Mouse (Mus musculus) cerebellum, adult 9-11 months (tissue): Measurements from ENCODE around the gene Caap1.
A peak's percentile ranks its signal among the peaks of the same experiment; 100 is the strongest.

ENCODE experiments used
- DNase-seq: peaks from one replicate; pipeline ENCODE4 v3.0.0; 2022

Gene Caap1

GRCm38 (mm10) chr4:94556265-94557054 lies at the start of gene Caap1, which contains the start of gene Gm10306:
Gene Caap1, minus strand, starts transcription at chr4:94556796.
Gene Gm10306, plus strand, starts transcription at chr4:94556546.
- DNase-seq, result peak; percentile 91

GRCm38 (mm10) chr4:94605591-94605990 lies 49.0 kb upstream of the Caap1 start:
- DNase-seq, result no peak

GRCm38 (mm10) chr4:94604452-94605019 lies 47.9 kb upstream of the Caap1 start:
- no peak for DNase-seq

- peak; percentile 90 for DNase-seq
Measured at GRCm38 (mm10) chr4:94603031-94603629, 46.5 kb upstream of the Caap1 start, which contains the start of gene Plaa. Gene Plaa, minus strand, starts transcription at chr4:94603244.

- no peak for DNase-seq
Measured at GRCm38 (mm10) chr4:94602496-94603030, 46.0 kb upstream of the Caap1 start.

- peak; percentile 12 for DNase-seq
Measured at GRCm38 (mm10) chr4:94601395-94601794, 44.8 kb upstream of the Caap1 start.

GRCm38 (mm10) chr4:94592709-94593108 lies 36.1 kb upstream of the Caap1 start:
- DNase-seq, result no peak

- DNase-seq, result no peak
Measured at GRCm38 (mm10) chr4:94591765-94592381, 35.3 kb upstream of the Caap1 start.

- no peak for DNase-seq
Measured at GRCm38 (mm10) chr4:94572677-94573076, 16.1 kb upstream of the Caap1 start.

GRCm38 (mm10) chr4:94564297-94564696 lies 7.7 kb upstream of the Caap1 start:
- no peak for DNase-seq

GRCm38 (mm10) chr4:94561954-94562648 lies 5.5 kb upstream of the Caap1 start:
- DNase-seq, result no peak

- DNase-seq, result no peak
Measured at GRCm38 (mm10) chr4:94560316-94560715, 3.7 kb upstream of the Caap1 start.

GRCm38 (mm10) chr4:94559266-94559665 lies 2.7 kb upstream of the Caap1 start:
- DNase-seq, result no peak

- peak; percentile 14 for DNase-seq
Measured at GRCm38 (mm10) chr4:94557145-94557544, 549 bp upstream of the Caap1 start.

GRCm38 (mm10) chr4:94554955-94555494 lies 1.6 kb downstream of the Caap1 start:
- no peak for DNase-seq

GRCm38 (mm10) chr4:94544321-94544720 lies 12.3 kb downstream of the Caap1 start:
- no peak for DNase-seq

- DNase-seq, result no peak
Measured at GRCm38 (mm10) chr4:94543041-94543440, 13.6 kb downstream of the Caap1 start.

GRCm38 (mm10) chr4:94533205-94533604 lies 23.4 kb downstream of the Caap1 start:
- DNase-seq, result no peak

- no peak for DNase-seq
Measured at GRCm38 (mm10) chr4:94529448-94529847, 27.1 kb downstream of the Caap1 start.

- no peak for DNase-seq
Measured at GRCm38 (mm10) chr4:94523321-94523720, 33.3 kb downstream of the Caap1 start.

GRCm38 (mm10) chr4:94517631-94518030 lies 39.0 kb downstream of the Caap1 start:
- peak; percentile 10 for DNase-seq

- no peak for DNase-seq
Measured at GRCm38 (mm10) chr4:94515366-94515765, 41.2 kb downstream of the Caap1 start.
